Comparison of ENCODE assay signal across 26 mouse cellular contexts in genomic region chr3:63837750-63838149, GRCm38 (mm10).
DNase-seq lines count a peak whose midpoint lies in the region; ATAC-seq and TF ChIP-seq lines count a peak whose summit lies in the region.
"Had no signal": no experiment of that assay in that cellular context is flagged by ENCODE, and none has a peak within 500 bp of the region (broad histone marks: within the 10 kb centered on the region; RNA-seq: fewer than 3 reads in every experiment).

No protein-coding gene starts in this region.

- H3K4me1 ChIP-seq in midbrain, embryonic 11.5 days (ENCODE audit: control insufficient read depth, insufficient read depth, low read length), result peaks cover 10% of the 10 kb centered on the region
- H3K4me1 ChIP-seq in midbrain, embryonic 13.5 days (replicated peaks), result peaks cover 15% of the 10 kb centered on the region
- peaks cover 25% of the 10 kb centered on the region for H3K4me1 ChIP-seq in intestine, embryonic 14.5 days (replicated peaks; ENCODE audit: control insufficient read depth, insufficient read depth, low read length)
- no peaks in the 10 kb centered on the region; the same call in 1 of the 2 replicates for H3K4me1 ChIP-seq in intestine, postnatal 0 days (replicated peaks; ENCODE audit: control insufficient read depth, insufficient read depth, low read length)
- H3K4me1 ChIP-seq in hindbrain, embryonic 12.5 days, result peaks cover 3% of the 10 kb centered on the region; the same call in 1 of the 2 replicates
- H3K4me1 ChIP-seq: embryonic facial prominence, embryonic 12.5 days; embryonic facial prominence, embryonic 15.5 days had no signal

- H3K9me3 ChIP-seq in midbrain, embryonic 11.5 days (ENCODE audit: control insufficient read depth, low read length), result no peaks in the 10 kb centered on the region
- H3K9me3 ChIP-seq in midbrain, embryonic 13.5 days, result no peaks in the 10 kb centered on the region
- no peaks in the 10 kb centered on the region for H3K9me3 ChIP-seq in intestine, embryonic 14.5 days (ENCODE audit: control insufficient read depth, low read length)
- no peaks in the 10 kb centered on the region for H3K9me3 ChIP-seq in intestine, postnatal 0 days (ENCODE audit: control insufficient read depth)
- no peaks in the 10 kb centered on the region for H3K9me3 ChIP-seq in hindbrain, embryonic 12.5 days (replicated peaks)
- H3K9me3 ChIP-seq: embryonic facial prominence, embryonic 12.5 days; embryonic facial prominence, embryonic 15.5 days; forebrain, embryonic 15.5 days; hindbrain, embryonic 10.5 days had no signal

- intact Hi-C loops in left cerebral cortex, postnatal 4 days (cut with DNase I), result no loop called here

- no peak for ATAC-seq in midbrain, embryonic 11.5 days (ENCODE audit: low FRiP score)
- ATAC-seq in midbrain, embryonic 13.5 days, result no peak
- ATAC-seq in intestine, embryonic 14.5 days (replicated peaks; ENCODE audit: low FRiP score, low TSS enrichment, low read depth), result 0 out of 2 replicates have a peak, but pooled peaks have one; percentile 43
- peak; percentile 87 for ATAC-seq in intestine, postnatal 0 days
- no peak for ATAC-seq in hindbrain, embryonic 12.5 days (ENCODE audit: low FRiP score)
- ATAC-seq: CD4-positive, CD25-positive, alpha-beta regulatory T cell, adult 4 months; forebrain, embryonic 15.5 days; hindbrain, postnatal 0 days; inflammation-experienced regulatory T-cells, adult 6 months; Patski had no signal

- TF ChIP-seq CTCF in intestine, postnatal 0 days (IDR thresholded peaks at IDR 0.05; ENCODE audit: low read depth), result no peak

- H3K27me3 ChIP-seq in midbrain, embryonic 11.5 days (ENCODE audit: control insufficient read depth, insufficient read depth, low read length), result no peaks in the 10 kb centered on the region
- H3K27me3 ChIP-seq in midbrain, embryonic 13.5 days, result no peaks in the 10 kb centered on the region
- H3K27me3 ChIP-seq in intestine, embryonic 14.5 days (replicated peaks; ENCODE audit: control insufficient read depth, insufficient read depth, low read length), result no peaks in the 10 kb centered on the region
- H3K27me3 ChIP-seq in intestine, postnatal 0 days (replicated peaks; ENCODE audit: control insufficient read depth, insufficient read depth, low read length), result no peaks in the 10 kb centered on the region
- no peaks in the 10 kb centered on the region for H3K27me3 ChIP-seq in hindbrain, embryonic 12.5 days
- H3K27me3 ChIP-seq: embryonic facial prominence, embryonic 12.5 days; embryonic facial prominence, embryonic 15.5 days; forebrain, embryonic 15.5 days; Patski had no signal

- H3K27ac ChIP-seq in midbrain, embryonic 11.5 days (ENCODE audit: low read depth, low read length), result no peak overlapping the region
- no peak overlapping the region for H3K27ac ChIP-seq in midbrain, embryonic 13.5 days
- no peak overlapping the region for H3K27ac ChIP-seq in intestine, embryonic 14.5 days (ENCODE audit: low read depth)
- no peak overlapping the region for H3K27ac ChIP-seq in intestine, postnatal 0 days (ENCODE audit: low read depth, low read length)
- H3K27ac ChIP-seq in hindbrain, embryonic 12.5 days, result no peak overlapping the region
- H3K27ac ChIP-seq: embryonic facial prominence, embryonic 12.5 days; embryonic facial prominence, embryonic 15.5 days; forebrain, embryonic 15.5 days; heart, adult 2 months; hindbrain, embryonic 10.5 days; hindbrain, embryonic 14.5 days; hindbrain, postnatal 0 days had no signal

- H3K4me3 ChIP-seq in midbrain, embryonic 11.5 days (ENCODE audit: low read depth, low read length), result no peak overlapping the region
- H3K4me3 ChIP-seq in midbrain, embryonic 13.5 days (replicated peaks), result no peak overlapping the region
- H3K4me3 ChIP-seq in intestine, embryonic 14.5 days (ENCODE audit: low read depth, low read length), result no peak overlapping the region
- no peak overlapping the region for H3K4me3 ChIP-seq in intestine, postnatal 0 days (ENCODE audit: low read depth, low read length)
- no peak overlapping the region for H3K4me3 ChIP-seq in hindbrain, embryonic 12.5 days
- H3K4me3 ChIP-seq: embryonic facial prominence, embryonic 12.5 days; embryonic facial prominence, embryonic 15.5 days; forebrain, embryonic 15.5 days; heart, adult 2 months; hindbrain, embryonic 10.5 days had no signal

- DNase-seq in midbrain, embryonic 11.5 days (ENCODE audit: low spot score, missing footprints), result peak; percentile 75
- DNase-seq in intestine, embryonic 14.5 days (ENCODE audit: low spot score), result no peak
- no peak for DNase-seq in embryo, embryonic 10.5 days (ENCODE audit: low spot score)
- DNase-seq in left cerebral cortex, postnatal 4 days, result no peak
- DNase-seq: adrenal gland, postnatal 10 days; adrenal gland, postnatal 36 days; cerebellum, adult 18-20 months; cerebellum, adult 9-10 months; cerebellum, postnatal 14 days; gastrocnemius, postnatal 10 days; gastrocnemius, postnatal 36 days; heart, adult 2 months; heart, postnatal 36 days had no signal

- no peak overlapping the region for H3K9ac ChIP-seq in midbrain, embryonic 11.5 days (ENCODE audit: low read length)
- no peak overlapping the region for H3K9ac ChIP-seq in midbrain, embryonic 13.5 days (replicated peaks)
- no peak overlapping the region for H3K9ac ChIP-seq in intestine, embryonic 14.5 days (ENCODE audit: low read length)
- no peak overlapping the region for H3K9ac ChIP-seq in intestine, postnatal 0 days (ENCODE audit: low read depth, low read length)
- no peak overlapping the region for H3K9ac ChIP-seq in hindbrain, embryonic 12.5 days
- H3K9ac ChIP-seq: embryonic facial prominence, embryonic 12.5 days; embryonic facial prominence, embryonic 15.5 days; forebrain, embryonic 15.5 days; hindbrain, embryonic 14.5 days had no signal

- H3K36me3 ChIP-seq in midbrain, embryonic 11.5 days (ENCODE audit: control insufficient read depth, insufficient read depth, low read length), result no peaks in the 10 kb centered on the region
- no peaks in the 10 kb centered on the region for H3K36me3 ChIP-seq in midbrain, embryonic 13.5 days
- no peaks in the 10 kb centered on the region for H3K36me3 ChIP-seq in intestine, embryonic 14.5 days (ENCODE audit: control insufficient read depth, insufficient read depth, low read length)
- no peaks in the 10 kb centered on the region for H3K36me3 ChIP-seq in intestine, postnatal 0 days (ENCODE audit: control insufficient read depth, insufficient read depth)
- H3K36me3 ChIP-seq in hindbrain, embryonic 12.5 days, result no peaks in the 10 kb centered on the region
- H3K36me3 ChIP-seq: embryonic facial prominence, embryonic 12.5 days; embryonic facial prominence, embryonic 15.5 days; forebrain, embryonic 15.5 days had no signal

- no peak overlapping the region for H3K4me2 ChIP-seq in midbrain, embryonic 11.5 days
- no peak overlapping the region for H3K4me2 ChIP-seq in midbrain, embryonic 13.5 days (replicated peaks)
- H3K4me2 ChIP-seq in intestine, embryonic 14.5 days (ENCODE audit: low read length), result no peak overlapping the region
- H3K4me2 ChIP-seq in intestine, postnatal 0 days (replicated peaks; ENCODE audit: low read depth), result no peak overlapping the region
- H3K4me2 ChIP-seq in hindbrain, embryonic 12.5 days (replicated peaks), result no peak overlapping the region
- H3K4me2 ChIP-seq: embryonic facial prominence, embryonic 12.5 days; embryonic facial prominence, embryonic 15.5 days; forebrain, embryonic 15.5 days; heart, embryonic 11.5 days; hindbrain, embryonic 14.5 days had no signal

Comparison
In these comparisons a context has a peak if more than half of its experiments do, and no peak if none do; other contexts are left out.
1. ATAC-seq: peak in intestine, embryonic 14.5 days (single experiment) and intestine, postnatal 0 days (single experiment); none in midbrain, embryonic 11.5 days (single experiment), midbrain, embryonic 13.5 days (single experiment) and hindbrain, embryonic 12.5 days (single experiment).